Mouse (Mus musculus) layer of hippocampus, postnatal 10 days (tissue): ENCODE data around the gene Eng. TPM values are rescaled to one million over a fixed set of nuclear protein-coding genes. Genes with fewer than 3 reads are reported as not detected.

Experiments
- DNase-seq, 2 experiments: peaks; one replicate each; pipeline ENCODE4 v3.0.0; 2021; ENCODE audit warnings: low spot score in 2 of 2
- long read RNA-seq: library from polyadenylated mRNA; stranded (forward); transcript quantifications from one replicate; pipeline ENCODE4 v2.0.0, GENCODE M21; 2023
- total RNA-seq, 2 experiments: library from RNA; stranded (reverse); gene quantifications; 2 replicates each; pipeline ENCODE4 v1.2.3; 2021

The Eng gene
- total RNA-seq, result 10 to 100 TPM; 25.9 to 28.2 TPM
- long read RNA-seq, transcript Eng-201 (15 exons, 3,422 nt), result major isoform, 19 of 38 reads
- long read RNA-seq, partial matches to known transcripts, result 12 of 38 reads
- long read RNA-seq, other reads (novel, unspliced or antisense), result 3 of 38 reads

GRCm38 (mm10) chr2:32646379-32647056 is at the start of gene Eng:
TSS of gene Eng (plus strand) at chr2:32646595.
- peak in 1 of 2 experiments; percentile 42 for DNase-seq

DNA sequence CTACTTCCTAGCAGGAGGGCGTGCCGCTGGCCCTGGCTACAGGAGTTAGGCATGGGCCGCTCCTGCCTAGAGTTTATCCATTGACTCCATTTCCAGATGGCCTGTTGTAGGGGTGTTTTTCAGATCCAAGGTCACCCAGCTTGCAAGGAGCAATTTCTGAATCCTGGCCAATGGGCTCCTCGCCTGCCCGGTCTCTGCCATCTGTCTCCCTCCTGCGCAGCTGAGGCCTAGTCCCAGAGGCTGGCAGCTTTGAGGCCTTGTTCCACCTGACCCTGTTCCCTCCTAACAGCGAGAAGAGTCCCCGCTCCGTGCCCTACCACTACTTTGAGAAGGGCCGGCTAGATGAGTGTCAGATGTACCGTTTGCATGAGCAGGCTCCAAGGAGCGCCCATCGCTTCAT is 49.7 kb upstream of the Eng start:
- no peak for DNase-seq

GRCm38 (mm10) chr2:32597248-32597647 is 49.1 kb upstream of the Eng start:
- no peak for DNase-seq

GRCm38 (mm10) chr2:32597699-32598098 is 48.7 kb upstream of the Eng start:
- DNase-seq, result no peak

DNA sequence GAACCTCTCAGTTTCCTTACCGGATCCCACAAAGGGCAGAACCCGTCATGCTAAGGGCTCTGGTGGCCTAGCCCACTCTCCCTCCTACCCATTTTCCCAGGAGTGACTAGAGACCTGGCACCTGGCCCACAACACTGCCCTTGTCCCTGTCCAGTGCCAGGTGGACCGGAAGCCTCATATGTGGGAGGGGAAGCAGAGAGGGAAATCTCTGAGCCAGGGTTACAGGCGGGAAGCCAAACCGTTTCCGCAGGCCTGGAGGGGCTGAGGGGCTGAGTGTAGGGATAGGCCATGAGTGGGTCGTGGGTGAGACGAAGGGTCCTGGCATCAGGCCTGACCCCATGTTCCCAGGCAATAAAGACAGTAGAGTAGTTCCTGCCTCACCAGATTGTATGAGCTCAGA is 47.9 kb upstream of the Eng start:
- no peak for DNase-seq

GRCm38 (mm10) chr2:32599409-32599808 is 47.0 kb upstream of the Eng start, which contains the start of gene St6galnac6:
TSS of gene St6galnac6 (plus strand) at chr2:32599709.
- no peak for DNase-seq

- DNase-seq, result no peak
Measured at GRCm38 (mm10) chr2:32601417-32602065, 44.9 kb upstream of the Eng start.

- DNase-seq, result peak; percentile 94
Measured at GRCm38 (mm10) chr2:32602600-32603054, 43.8 kb upstream of the Eng start.

GRCm38 (mm10) chr2:32604631-32605030 is 41.8 kb upstream of the Eng start:
- no peak for DNase-seq

GRCm38 (mm10) chr2:32606161-32607142 is 39.9 kb upstream of the Eng start:
- DNase-seq, result peak; percentile 77 to 86

GRCm38 (mm10) chr2:32607262-32607947 is 39.0 kb upstream of the Eng start:
- peak in 1 of 2 experiments; percentile 41 for DNase-seq

DNA sequence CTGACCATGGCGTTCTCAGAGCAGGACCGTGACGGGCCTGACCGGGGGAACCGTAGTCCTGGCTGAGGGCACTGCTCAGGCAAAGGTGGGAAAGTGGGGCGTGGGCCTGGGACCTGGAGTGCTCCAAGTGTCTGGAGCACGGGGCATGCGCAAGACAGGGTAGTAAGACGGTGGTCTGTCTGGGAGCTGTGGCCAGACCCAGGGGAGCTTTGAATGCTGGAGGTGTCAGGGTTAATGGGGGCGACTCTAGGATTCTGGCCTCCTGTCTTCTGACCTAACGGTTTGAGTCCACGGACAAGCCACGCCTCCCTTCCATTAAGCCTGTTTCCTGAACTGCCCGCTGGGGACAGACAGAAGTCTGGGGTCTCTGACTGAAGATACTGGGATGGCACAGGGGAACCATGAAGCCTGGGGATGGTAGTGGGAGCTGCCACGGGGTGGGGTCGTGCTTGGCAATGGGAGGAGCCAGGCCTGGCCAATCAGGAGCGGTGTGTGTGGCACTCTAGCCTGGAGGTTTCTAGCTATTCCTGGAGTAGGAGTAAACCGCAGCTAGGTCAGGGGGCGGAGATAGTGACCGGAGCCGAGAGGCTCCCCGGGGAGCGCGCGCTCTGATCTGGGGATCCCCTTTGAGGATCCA is 38.1 kb upstream of the Eng start:
- peak; percentile 50 to 59 for DNase-seq

DNA sequence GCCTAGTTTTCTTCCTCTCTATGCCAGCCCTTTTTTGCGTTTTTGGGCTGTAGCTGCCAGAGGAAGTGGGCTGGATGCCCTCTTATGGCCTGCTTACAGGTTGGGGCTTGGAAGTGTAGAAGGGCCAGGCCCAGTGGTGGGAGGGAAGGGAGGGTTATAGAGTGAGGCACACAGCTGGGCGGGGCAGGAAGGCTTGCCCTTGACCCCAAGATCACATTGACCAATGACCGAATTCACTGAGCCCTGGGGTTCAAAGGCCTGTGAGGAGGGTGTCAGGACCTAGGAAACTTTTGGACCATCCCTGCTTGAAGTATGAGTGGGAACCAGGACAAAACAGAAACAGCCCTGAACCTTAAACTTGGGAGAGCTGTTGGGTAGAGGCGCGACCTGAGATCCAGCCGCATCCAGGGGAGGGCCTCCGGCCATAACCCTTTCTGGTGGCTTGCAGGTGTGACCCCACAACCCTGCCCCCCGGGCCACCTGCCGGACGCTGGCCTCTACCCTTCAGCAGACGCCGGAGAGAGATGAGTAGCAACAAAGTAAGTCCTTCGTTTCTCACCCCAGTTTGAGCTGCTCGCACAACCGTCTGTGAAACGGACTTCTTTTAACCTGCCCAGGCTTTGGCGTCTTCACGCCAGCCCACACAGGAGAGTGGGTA is 37.5 kb upstream of the Eng start:
- no peak for DNase-seq

DNA sequence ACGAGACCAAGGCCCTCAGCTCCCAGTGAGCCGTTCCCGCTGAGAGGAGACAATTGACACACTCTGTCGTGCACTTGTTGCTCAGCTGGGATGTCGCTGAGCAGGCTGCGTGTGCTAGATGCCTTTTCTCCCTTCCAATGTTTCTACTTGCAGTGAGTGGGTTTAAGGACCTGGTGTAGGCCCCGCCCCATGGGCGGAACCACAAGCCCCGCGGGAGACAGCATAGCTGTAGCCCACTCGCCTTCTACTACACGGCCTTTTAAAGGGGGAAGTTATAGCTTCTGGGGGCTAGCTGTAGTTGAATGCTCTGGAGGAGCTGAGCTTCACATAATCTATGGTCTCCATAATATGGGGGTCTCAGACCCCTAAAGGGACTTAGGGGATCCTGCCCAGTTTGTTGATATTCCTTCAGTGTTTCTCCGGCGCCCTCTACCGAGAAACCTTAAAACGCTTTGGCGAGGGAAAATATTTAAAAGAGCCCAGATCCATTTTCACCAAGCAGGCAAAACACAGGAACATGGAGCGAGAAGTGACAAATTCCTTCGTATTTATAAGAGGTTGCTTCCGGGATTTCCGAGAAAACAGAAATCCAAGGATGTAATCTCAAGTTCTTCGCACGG is 35.7 kb upstream of the Eng start:
- peak; percentile 51 to 71 for DNase-seq

GRCm38 (mm10) chr2:32612274-32612673 is 34.1 kb upstream of the Eng start:
- no peak for DNase-seq

DNA sequence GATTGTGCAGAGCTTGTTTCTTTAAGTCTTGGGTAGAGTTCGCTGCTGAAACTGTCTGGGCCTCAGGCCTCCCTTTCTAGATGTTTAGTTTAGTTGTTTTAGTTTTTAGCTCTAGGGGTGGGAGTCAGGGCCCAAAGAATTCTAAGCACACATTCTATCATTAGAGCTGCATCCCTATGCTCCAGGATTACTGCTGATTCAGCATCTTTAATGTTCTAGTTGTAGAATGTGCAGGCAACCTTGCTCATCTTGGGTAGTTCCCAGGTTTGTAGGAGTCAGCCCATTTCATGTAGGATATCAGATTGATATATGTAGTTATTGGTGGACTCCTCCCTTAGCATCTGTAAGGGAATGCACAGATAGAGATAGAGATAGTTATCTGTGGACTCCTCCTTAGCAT is 29.3 kb upstream of the Eng start:
- no peak for DNase-seq

DNA sequence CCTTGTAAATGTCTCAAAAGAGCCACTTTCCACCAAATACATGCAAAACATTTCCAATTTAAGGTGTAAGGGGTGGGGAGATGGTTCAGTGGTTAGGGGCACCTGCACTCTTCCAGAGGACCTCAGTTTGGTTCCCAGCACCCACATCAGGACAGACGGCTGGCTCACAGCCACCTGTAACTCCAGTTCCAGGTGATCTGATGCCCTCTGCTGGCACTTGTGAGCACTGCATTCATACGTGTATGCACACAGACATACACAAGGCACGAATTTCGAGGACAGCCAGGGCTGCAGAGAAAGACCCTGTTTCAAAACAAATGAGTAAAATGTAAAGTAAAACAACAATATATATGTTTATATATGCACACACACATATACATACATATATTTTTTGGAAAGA is 28.8 kb upstream of the Eng start:
- no peak for DNase-seq

DNA sequence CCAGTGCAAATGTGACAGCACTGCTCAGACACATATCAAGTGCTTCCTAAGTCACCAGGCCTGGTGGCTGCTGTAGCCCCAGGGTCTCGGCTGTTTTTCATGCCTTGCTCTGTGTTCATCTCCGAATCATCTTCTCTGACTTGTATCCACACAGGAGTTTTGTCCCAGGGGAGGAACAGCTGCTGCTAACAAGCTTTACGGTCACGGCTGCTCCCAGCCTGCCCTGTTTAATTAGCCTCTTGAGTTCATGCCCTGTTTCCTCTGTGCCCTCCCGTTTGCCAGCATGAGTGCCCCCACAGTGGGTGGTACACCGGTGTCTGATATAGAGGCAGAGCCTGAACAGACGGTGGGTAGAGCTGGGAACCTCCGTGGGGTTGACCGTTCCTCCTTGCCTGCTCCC is 28.3 kb upstream of the Eng start:
- no peak for DNase-seq
